Mouse (Mus musculus): Measurements from ENCODE around the gene Fam181b. TPM values are rescaled to one million over a fixed set of nuclear protein-coding genes. Genes with fewer than 3 reads are reported as not detected.

The Fam181b gene
- total RNA-seq, 2 experiments from 2014 or later, result 2.3 to 3.6 TPM

Other genes starting within 250 kb of the Fam181b start
- 1 to 10 TPM in 1 of 2 experiments, under 1 TPM in 1; 0.82 to 1.4 TPM for gene Ddias, start 205.6 kb upstream of the Fam181b start, total RNA-seq (2021)
- 10 to 100 TPM; 22.4 to 30.9 TPM for gene Prcp, start 205.4 kb upstream of the Fam181b start, total RNA-seq (2021)

Data from gastrocnemius, postnatal 10 days (tissue).